Mouse (Mus musculus) bone marrow, adult 2 months (tissue): ENCODE measurements at regions not wholly inside any gene's neighbourhood (a gene's known extent, or its start where the extent isn't known, plus 50 kb on each side); places are given as distances from the start of the nearest gene placed in this dataset.

Experiments used
- CTCF ChIP-seq: fragments of 200-500 bp; IDR thresholded peaks from 2 replicates; pipeline ENCODE4 v1.5.1; 2011; ENCODE audit warnings: low read length, control low read depth; ENCODE audit not compliant: control insufficient read depth, insufficient read depth
- POLR2A ChIP-seq: fragments of 200-500 bp; IDR thresholded peaks from 2 replicates; pipeline ENCODE4 v1.6.1; 2011; ENCODE audit warnings: low read depth, mild to moderate bottlenecking, control low read depth, low read length, borderline replicate concordance; ENCODE audit not compliant: control insufficient read depth

- TF ChIP-seq CTCF (no peak), POLR2A (no peak)
Observed at GRCm38 (mm10) chr9:33837666-33838380, 647.9 kb upstream of the Kirrel3 start.
